ENCODE assay signal across 8 mouse cellular contexts in the genomic region with DNA sequence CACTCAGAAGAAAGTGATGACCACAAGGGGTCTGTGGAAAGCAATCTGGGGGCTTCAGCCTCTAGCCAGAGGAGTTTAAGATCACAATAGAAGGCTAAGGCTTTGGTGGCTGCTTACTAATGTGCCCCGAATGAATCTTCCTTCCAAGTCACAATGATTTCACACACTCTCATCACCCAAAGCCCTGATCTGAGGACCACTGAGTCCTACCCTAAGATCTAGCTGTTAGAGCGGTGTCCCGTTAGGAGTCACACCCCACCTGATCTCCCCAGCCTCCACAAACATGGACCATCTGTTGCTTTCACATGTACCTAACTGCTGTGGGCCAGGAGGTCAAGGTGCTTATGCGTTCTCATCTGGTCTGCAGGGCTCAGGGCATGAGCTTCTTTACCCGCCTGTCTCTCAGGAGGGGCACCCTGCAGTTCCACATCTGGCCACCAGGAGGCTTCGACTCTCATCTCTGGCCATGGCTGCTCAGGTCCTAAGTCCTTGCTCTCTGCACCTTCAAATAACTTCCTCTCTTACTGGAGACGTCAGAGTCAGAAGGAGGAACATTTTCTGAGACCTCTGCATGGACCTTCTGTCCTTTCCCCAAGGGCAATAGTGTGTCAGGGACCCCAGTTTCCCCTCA. TPM values are rescaled to one million over a fixed set of nuclear protein-coding genes. Genes with fewer than 3 reads are reported as not detected.
DNase-seq lines count a peak whose midpoint lies in the region; ATAC-seq and TF ChIP-seq lines count a peak whose summit lies in the region.

No protein-coding gene starts in this region.

- peak; percentile 66; the same call in 1 of the 2 replicates for ATAC-seq in G1E (ENCODE audit: extremely low read depth, insufficient number of reproducible peaks, low FRiP score, poor library complexity, severe bottlenecking)
- peak; percentile 38; the same call in 1 of the 2 replicates for ATAC-seq in cerebellum, adult (ENCODE audit: insufficient number of reproducible peaks, low FRiP score, low TSS enrichment)
- peak; percentile 71 for ATAC-seq in frontal cortex, adult (ENCODE audit: low TSS enrichment)
- ATAC-seq in hematopoietic stem cell, adult 5-6 weeks (replicated peaks in 1 of 2; ENCODE audit: insufficient read depth in 1 of 2, low FRiP score in 2 of 2, low TSS enrichment in 1 of 2, low read depth in 1 of 2, poor library complexity in 2 of 2, severe bottlenecking in 2 of 2): peak; percentile 81 to 83

- H3K9me3 ChIP-seq in G1E (replicated peaks): no peaks in the 10 kb centered on the region

- no peaks in the 10 kb centered on the region for H3K4me1 ChIP-seq in G1E (ENCODE audit: insufficient read depth, low read depth, low read length)

- DNase-seq in G1E (ENCODE audit: low spot score): peak; percentile 80
- peak; percentile 50 to 85 for DNase-seq in layer of hippocampus, adult 8-10 months (ENCODE audit: low spot score in 2 of 2)
- peak; percentile 94 for DNase-seq in lung, postnatal 36 days
- peak; percentile 67 for DNase-seq in right cerebral cortex, adult 18-20 months
- peak; percentile 59 for DNase-seq in urinary bladder, postnatal 10 days (ENCODE audit: low spot score)

- H3K4me3 ChIP-seq in G1E (ENCODE audit: low read depth, low read length): no peak overlapping the region

- peaks cover 49% of the 10 kb centered on the region for H3K27me3 ChIP-seq in G1E (ENCODE audit: insufficient read depth, low read length)

- no peaks in the 10 kb centered on the region for H3K36me3 ChIP-seq in G1E (replicated peaks)

- TF ChIP-seq CTCF in G1E (IDR thresholded peaks at IDR 0.05; ENCODE audit: low read depth, low read length): peak; percentile 100

RNA-seq across cellular contexts. Expression of gene Lad1, which starts 7.3 kb away (rescaled TPM):
- total RNA-seq in G1E (2014; fragmentation: Nextera tagmentation) (not detected in 2 replicates), G1E (2017) (0.16 TPM in 1 of 2 replicates, not detected in the other)
- not detected in 2 replicates for polyA plus RNA-seq in G1E (2012)
- total RNA-seq in hematopoietic stem cell, adult 5-6 weeks (2017): not detected in 2 replicates
- 1 to 10 TPM; 1.0 to 2.0 (median 1.0) TPM for total RNA-seq in layer of hippocampus, adult 8-10 months (2022)

RNA-seq across cellular contexts. Expression of gene Tnnt2, which starts 25.0 kb away (rescaled TPM):
- total RNA-seq in G1E (2014; fragmentation: Nextera tagmentation): not detected in 2 replicates
- 0.17 and 0.38 TPM in 2 replicates for total RNA-seq in G1E (2017)
- not detected in 2 replicates for polyA plus RNA-seq in G1E (2012)
- not detected in 2 replicates for total RNA-seq in hematopoietic stem cell, adult 5-6 weeks (2017)
- total RNA-seq in layer of hippocampus, adult 8-10 months (2022): 1 to 10 TPM; 2.7 to 6.2 (median 3.1) TPM

RNA-seq across cellular contexts. Expression of gene Tnni1, which starts 31.9 kb away (rescaled TPM):
- total RNA-seq in G1E (2014; fragmentation: Nextera tagmentation) (not detected in 2 replicates), G1E (2017) (0.11 TPM in 1 of 2 replicates, not detected in the other)
- polyA plus RNA-seq in G1E (2012): 0.04 TPM in 1 of 2 replicates, not detected in the other
- 0.88 TPM in 1 of 2 replicates, not detected in the other for total RNA-seq in hematopoietic stem cell, adult 5-6 weeks (2017)
- total RNA-seq in layer of hippocampus, adult 8-10 months (2022): 1 to 10 TPM; 1.5 to 4.1 (median 2.9) TPM

RNA-seq across cellular contexts. Expression of gene Phlda3, which starts 45.2 kb away (rescaled TPM):
- total RNA-seq in G1E (2014; fragmentation: Nextera tagmentation) (not detected in 2 replicates), G1E (2017) (0.98 and 1.7 TPM in 2 replicates)
- 5.2 and 5.4 TPM in 2 replicates for polyA plus RNA-seq in G1E (2012)
- 2.6 TPM in 1 of 2 replicates, not detected in the other for total RNA-seq in hematopoietic stem cell, adult 5-6 weeks (2017)
- total RNA-seq in layer of hippocampus, adult 8-10 months (2022): 10 to 100 TPM; 12.4 to 15.9 (median 15.0) TPM
